Mouse (Mus musculus): ENCODE data around the gene Foxn3.

The Foxn3 gene

GRCm38 (mm10) chr12:99180234-99180824 is 383.1 kb downstream of the Foxn3 start:
- no peak for DNase-seq (ENCODE audit: low spot score in 2 of 2)

GRCm38 (mm10) chr12:99174979-99175621 is 388.3 kb downstream of the Foxn3 start:
- no peak for DNase-seq (ENCODE audit: low spot score in 2 of 2)

GRCm38 (mm10) chr12:99172170-99172569 is 391.2 kb downstream of the Foxn3 start:
- no peak for DNase-seq (ENCODE audit: low spot score in 2 of 2)

- DNase-seq (ENCODE audit: low spot score in 2 of 2): no peak
These were observed 393.5 kb downstream of the Foxn3 start for GRCm38 (mm10) chr12:99169925-99170324.

- no peak for DNase-seq (ENCODE audit: low spot score in 2 of 2)
These were observed 397.3 kb downstream of the Foxn3 start for GRCm38 (mm10) chr12:99166091-99166490.

- DNase-seq (ENCODE audit: low spot score in 2 of 2): no peak
These were observed 400.1 kb downstream of the Foxn3 start for GRCm38 (mm10) chr12:99163342-99163682.

GRCm38 (mm10) chr12:99162639-99163341 is 400.6 kb downstream of the Foxn3 start:
- DNase-seq (ENCODE audit: low spot score in 2 of 2): no peak

- DNase-seq (ENCODE audit: low spot score in 2 of 2): no peak
These were observed 401.2 kb downstream of the Foxn3 start for GRCm38 (mm10) chr12:99162188-99162587.

GRCm38 (mm10) chr12:99160061-99160460 is 403.3 kb downstream of the Foxn3 start:
- DNase-seq (ENCODE audit: low spot score in 2 of 2): no peak

- DNase-seq (ENCODE audit: low spot score in 2 of 2): no peak
These were observed 407.5 kb downstream of the Foxn3 start for GRCm38 (mm10) chr12:99155904-99156303.

- no peak for DNase-seq (ENCODE audit: low spot score in 2 of 2)
These were observed 409.2 kb downstream of the Foxn3 start for GRCm38 (mm10) chr12:99154230-99154629.

- DNase-seq (ENCODE audit: low spot score in 2 of 2): no peak
These were observed 409.7 kb downstream of the Foxn3 start for GRCm38 (mm10) chr12:99153664-99154063.

GRCm38 (mm10) chr12:99150126-99150525 is 413.3 kb downstream of the Foxn3 start:
- peak; percentile 28 to 31 for DNase-seq (ENCODE audit: low spot score in 2 of 2)

- DNase-seq (ENCODE audit: low spot score in 2 of 2): no peak
These were observed 414.2 kb downstream of the Foxn3 start for GRCm38 (mm10) chr12:99149193-99149592.

Data from frontal cortex, postnatal 25 days (tissue).